Mouse (Mus musculus) layer of hippocampus, adult 11-12 months (tissue): ENCODE results near the gene Olfr1201.

Experiments used
- DNase-seq: peaks from one replicate; pipeline ENCODE4 v3.0.0; 2022; ENCODE audit warnings: low spot score

Olfr1201 gene

DNA sequence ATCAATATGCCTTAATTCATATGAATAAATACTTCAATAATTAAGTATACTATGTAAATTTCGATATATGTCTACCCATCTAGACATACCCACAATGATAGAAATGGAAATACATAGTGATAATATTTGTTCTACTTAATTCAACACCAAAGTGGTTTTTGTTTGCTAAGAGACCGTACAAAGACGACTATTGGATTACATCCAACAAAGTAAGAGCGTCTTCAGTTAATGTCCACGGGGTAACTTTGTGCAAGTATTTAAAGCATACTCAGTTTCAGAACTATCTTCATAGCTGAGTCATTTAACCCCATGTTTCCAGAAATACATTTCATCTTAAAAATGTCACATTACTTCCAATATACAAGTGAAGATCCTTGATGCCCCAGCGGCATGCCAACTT, at the start of gene Olfr1201:
Gene Olfr1201, plus strand, starts transcription at position 301 of the 400 bp plus-strand sequence.
- DNase-seq: no peak

DNA sequence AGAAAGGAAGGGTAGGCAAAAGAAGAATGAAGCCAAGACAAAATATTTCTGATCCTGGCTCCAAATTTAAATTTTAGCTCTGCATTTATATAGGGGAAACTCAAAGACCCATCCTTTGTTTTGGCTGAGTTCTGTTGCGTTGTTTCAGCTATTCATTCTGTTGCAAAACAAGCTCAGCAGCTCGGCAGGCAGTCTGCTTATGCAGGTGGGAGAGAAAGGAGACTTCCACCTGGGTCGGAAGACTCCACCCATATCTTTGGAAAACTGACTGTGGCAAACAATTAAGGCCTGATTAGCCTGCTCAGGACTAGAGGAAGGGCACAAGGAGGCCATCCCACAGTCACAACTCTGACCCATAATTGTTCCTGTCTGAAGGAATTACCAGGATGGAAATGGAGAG, 49.5 kb upstream of the Olfr1201 start:
- no peak for DNase-seq

DNA sequence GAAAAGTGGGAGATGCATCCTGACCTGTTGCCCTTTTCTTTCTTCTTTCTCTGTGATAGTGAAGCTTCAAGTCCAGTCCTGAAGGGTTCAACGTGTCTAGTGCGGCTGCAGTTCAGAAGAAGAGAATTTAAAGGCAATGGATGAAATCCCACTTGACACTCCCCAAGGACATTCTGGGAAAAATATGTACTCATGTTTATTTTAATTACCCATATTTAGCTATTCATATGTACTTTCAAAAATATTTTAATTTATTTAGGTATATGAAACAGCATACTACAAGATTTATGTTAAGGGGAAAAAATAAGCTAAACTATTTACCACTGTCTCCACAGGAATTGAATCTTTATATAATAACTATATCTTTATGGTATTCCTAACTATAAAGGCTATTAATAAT, 41.6 kb upstream of the Olfr1201 start, which contains the start of gene Olfr1198:
Gene Olfr1198, minus strand, starts transcription at position 101 of the 400 bp plus-strand sequence.
- no peak for DNase-seq

DNA sequence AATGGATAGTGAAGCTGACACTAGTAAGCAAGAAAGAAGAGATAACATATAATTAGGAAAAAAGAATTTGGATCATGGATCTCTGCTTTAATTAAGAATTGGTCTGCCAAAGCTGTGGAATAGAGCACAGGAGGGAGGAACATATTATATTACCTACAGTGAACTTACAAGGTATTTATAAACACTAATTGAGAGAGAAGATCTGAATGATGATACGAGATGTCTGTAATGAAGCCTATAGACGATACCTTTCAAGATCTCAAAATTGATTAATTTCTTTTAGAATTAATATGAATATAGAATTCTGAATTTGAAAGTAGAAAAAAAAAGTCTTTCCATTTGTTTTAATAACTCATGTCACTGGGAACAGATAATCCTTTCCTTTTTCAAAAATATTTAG, 32.5 kb upstream of the Olfr1201 start, which contains the start of gene Olfr1199:
Gene Olfr1199, minus strand, starts transcription at position 101 of the 400 bp plus-strand sequence.
- no peak for DNase-seq

DNA sequence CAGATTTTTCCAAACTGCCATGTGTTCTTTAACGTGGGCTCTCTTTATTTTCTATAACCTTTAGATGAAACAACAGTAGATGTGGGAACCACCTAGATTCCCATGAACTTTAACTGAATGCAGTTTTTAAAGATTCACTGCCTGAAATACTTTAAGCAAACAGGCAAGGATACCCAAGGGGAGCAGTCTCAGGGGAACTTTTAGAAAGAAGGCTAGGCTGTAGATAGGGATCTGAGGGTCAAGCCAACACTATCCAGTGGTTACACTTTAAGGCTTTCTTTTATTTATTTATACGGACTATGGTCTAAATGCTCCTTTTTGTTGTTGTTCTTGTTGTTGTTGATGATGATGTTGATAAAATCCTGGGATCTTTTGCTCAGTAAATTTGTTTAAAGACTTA, 22.4 kb upstream of the Olfr1201 start, which contains the start of gene Olfr1200:
Gene Olfr1200, minus strand, starts transcription at position 101 of the 400 bp plus-strand sequence.
- DNase-seq: no peak

DNA sequence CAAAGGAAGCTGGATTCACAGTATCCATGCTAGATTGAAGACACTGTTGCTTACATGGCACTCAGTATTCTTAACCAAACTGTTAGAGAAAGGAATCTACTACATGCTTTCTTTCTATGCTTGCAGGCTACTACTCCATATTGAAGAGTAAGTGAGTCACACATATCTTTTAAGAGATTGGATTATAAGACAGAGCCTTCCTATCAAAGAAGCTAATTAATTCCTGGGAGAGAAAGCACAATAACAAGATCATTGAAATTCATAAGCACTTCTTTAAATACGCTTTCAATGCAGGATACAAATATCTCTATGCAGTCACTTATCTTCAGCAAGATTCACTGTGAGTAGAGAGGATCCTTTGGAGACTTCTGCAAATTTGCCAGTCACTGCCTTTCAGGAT, 21.4 kb downstream of the Olfr1201 start, which contains the start of gene Olfr1202:
Gene Olfr1202, plus strand, starts transcription at position 301 of the 400 bp plus-strand sequence.
- no peak for DNase-seq

DNA sequence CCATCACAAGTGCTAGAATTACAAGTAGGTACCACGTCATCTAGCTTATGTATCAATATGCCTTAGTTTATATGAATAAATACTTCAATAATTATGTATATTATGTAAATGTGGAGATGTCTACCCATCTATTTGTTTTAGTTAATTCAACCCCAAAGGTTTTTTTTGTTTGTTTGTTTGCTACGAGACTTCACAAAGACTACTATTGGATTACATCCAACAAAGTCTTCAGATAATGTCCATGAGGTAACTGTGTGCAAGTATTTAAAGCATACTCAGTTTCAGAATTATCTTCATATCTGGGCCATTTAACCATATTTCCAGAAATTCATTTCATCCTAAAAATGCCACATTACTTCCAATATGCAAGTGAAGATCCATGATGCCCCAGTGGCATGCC, 36.6 kb downstream of the Olfr1201 start, which contains the start of gene Olfr1205:
Gene Olfr1205, plus strand, starts transcription at position 301 of the 400 bp plus-strand sequence.
- DNase-seq: no peak

DNA sequence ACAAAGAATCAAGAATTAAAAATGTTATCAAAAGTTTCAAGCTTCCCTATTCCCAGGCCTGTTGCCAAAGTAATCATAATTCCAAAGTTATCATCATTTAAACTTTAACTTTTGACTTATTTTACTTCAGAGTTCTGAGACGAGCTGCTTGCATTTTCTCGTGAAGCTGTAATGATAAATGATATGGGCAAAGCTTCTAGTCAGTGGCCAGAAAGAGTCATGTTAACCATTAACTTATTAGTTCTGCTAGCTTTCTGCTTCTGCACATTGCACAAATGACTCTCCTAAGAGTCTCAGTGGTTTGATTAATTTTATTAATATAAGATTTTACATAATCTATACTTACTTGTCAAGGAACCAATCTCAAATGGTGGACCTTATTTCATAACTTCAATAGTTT, 45.6 kb downstream of the Olfr1201 start:
- no peak for DNase-seq
